Mouse (Mus musculus) lung, embryonic 16.5 days (tissue): Measurements from ENCODE around the gene Fam19a4. TPM values are rescaled to one million over a fixed set of nuclear protein-coding genes. Genes with fewer than 3 reads are reported as not detected.
A peak's percentile ranks its signal among the peaks of the same experiment; 100 is the strongest.
"Not testable (repeated sequence)": the region's sequence is repeated elsewhere in the genome, so short reads cannot be mapped to it uniquely, and the experiment has no call there.

Experiments
- ATAC-seq: fragments of 200-750 bp; cut with Nextera tagmentation; 2 replicates; pipeline ENCODE4 v1.8.0; 2017; ENCODE audit warnings: low read depth, mild to moderate bottlenecking, moderate library complexity
- H3K27ac ChIP-seq: fragments of 300-500 bp; sonication (generic); 2 replicates; pipeline ENCODE4 v1.5.1; 2014; ENCODE audit warnings: mild to moderate bottlenecking, control low read depth, low read length
- H3K27me3 ChIP-seq: fragments of 300-500 bp; sonication (generic); 2 replicates; pipeline ENCODE4 v1.6.1; 2014; ENCODE audit warnings: low read depth, low read length, mixed read lengths; ENCODE audit not compliant: control insufficient read depth, insufficient read depth
- H3K36me3 ChIP-seq: fragments of 300-500 bp; sonication (generic); 2 replicates; pipeline ENCODE4 v1.6.1; 2014; ENCODE audit warnings: low read length; ENCODE audit not compliant: control insufficient read depth, insufficient read depth
- H3K4me1 ChIP-seq: fragments of 300-500 bp; sonication (generic); replicated peaks from 2 replicates; pipeline ENCODE4 v1.6.1; 2014; ENCODE audit warnings: low read length, mixed read lengths; ENCODE audit not compliant: control insufficient read depth, insufficient read depth
- H3K4me2 ChIP-seq: fragments of 300-500 bp; sonication (generic); 2 replicates; pipeline ENCODE4 v1.6.1; 2014; ENCODE audit warnings: low read depth, low read length, control low read depth
- H3K4me3 ChIP-seq: fragments of 300-500 bp; sonication (generic); 2 replicates; pipeline ENCODE4 v1.5.1; 2014; ENCODE audit warnings: mild to moderate bottlenecking, low read length, control low read depth
- H3K9ac ChIP-seq: fragments of 300-500 bp; sonication (generic); 2 replicates; pipeline ENCODE4 v1.6.1; 2014; ENCODE audit warnings: low read length, control low read depth
- H3K9me3 ChIP-seq: fragments of 300-500 bp; sonication (generic); 2 replicates; pipeline ENCODE4 v1.6.1; 2016; ENCODE audit warnings: low read length; ENCODE audit not compliant: control insufficient read depth
- WGBS: fragments of 180-500 bp; shearing (Covaris S2); extraction: QIAGEN DNeasy Blood & Tissue Kit; methylation state at CpG from one replicate; pipeline ENCODE4 v1.1.7; 2014; 5-methylcytosine and 5-hydroxymethylcytosine counted together
- polyA plus RNA-seq: library from polyadenylated mRNA; unstranded; fragments of >200 nt; fragmentation: Nextera tagmentation; extraction: Ambion mirVana; gene quantifications from 2 replicates; pipeline ENCODE4 v1.2.1, GENCODE M21; 2015

Fam19a4 gene
- polyA plus RNA-seq, 1 experiment from 2014 or later = 0.64 TPM

GRCm38 (mm10) chr6:97005038-97005437 lies 55.2 kb downstream of the Fam19a4 start:
- Histone ChIP-seq H3K4me1 (no peaks in the 10 kb centered on the region), H3K4me2 (no peak overlapping the region), H3K27me3 (0 out of 2 replicates have a peak, but pooled peaks cover 3% of the 10 kb centered on the region), H3K36me3 (no peaks in the 10 kb centered on the region), H3K9ac (no peak overlapping the region), H3K9me3 (no peaks in the 10 kb centered on the region), H3K27ac (no peak overlapping the region), H3K4me3 (no peak overlapping the region)
- no peak for ATAC-seq
- 11% methylated on average over 11 of the region's 11 CpGs for WGBS

GRCm38 (mm10) chr6:96995556-96996159 lies 64.6 kb downstream of the Fam19a4 start:
- Histone ChIP-seq H3K4me2 (no peak overlapping the region), H3K27ac (no peak overlapping the region), H3K36me3 (no peaks in the 10 kb centered on the region), H3K4me3 (no peak overlapping the region), H3K27me3 (no peaks in the 10 kb centered on the region), H3K4me1 (no peaks in the 10 kb centered on the region), H3K9me3 (no peaks in the 10 kb centered on the region), H3K9ac (no peak overlapping the region)
- WGBS = 85% methylated on average over 7 of the region's 7 CpGs
- no peak for ATAC-seq

GRCm38 (mm10) chr6:96991741-96992140 lies 68.5 kb downstream of the Fam19a4 start:
- Histone ChIP-seq H3K9ac (no peak overlapping the region), H3K27ac (no peak overlapping the region), H3K4me3 (no peak overlapping the region), H3K36me3 (no peaks in the 10 kb centered on the region), H3K27me3 (no peaks in the 10 kb centered on the region), H3K4me2 (no peak overlapping the region), H3K9me3 (no peaks in the 10 kb centered on the region), H3K4me1 (no peaks in the 10 kb centered on the region)
- 84% methylated on average over 1 of the region's 1 CpGs for WGBS
- ATAC-seq = no peak

- ATAC-seq = no peak
- H3K9ac ChIP-seq = no peak overlapping the region
- H3K4me3 ChIP-seq = no peak overlapping the region
- no peaks in the 10 kb centered on the region for H3K36me3 ChIP-seq
- H3K4me1 ChIP-seq = no peaks in the 10 kb centered on the region
- 69% methylated on average over 1 of the region's 1 CpGs for WGBS
- H3K4me2 ChIP-seq = no peak overlapping the region
- no peak overlapping the region for H3K27ac ChIP-seq
- H3K9me3 ChIP-seq = no peaks in the 10 kb centered on the region
- no peaks in the 10 kb centered on the region for H3K27me3 ChIP-seq
These were observed 82.7 kb downstream of the Fam19a4 start for GRCm38 (mm10) chr6:96977537-96977936.

GRCm38 (mm10) chr6:96944796-96945195 lies 115.4 kb downstream of the Fam19a4 start:
- Histone ChIP-seq H3K4me2 (no peak overlapping the region), H3K27me3 (no peaks in the 10 kb centered on the region), H3K27ac (no peak overlapping the region), H3K4me3 (no peak overlapping the region), H3K4me1 (no peaks in the 10 kb centered on the region), H3K9ac (no peak overlapping the region), H3K36me3 (no peaks in the 10 kb centered on the region), H3K9me3 (no peaks in the 10 kb centered on the region)
- 20% methylated on average over 2 of the region's 2 CpGs for WGBS
- peak; percentile 78 for ATAC-seq

- H3K9ac ChIP-seq = no peak overlapping the region
- H3K27ac ChIP-seq = no peak overlapping the region
- H3K36me3 ChIP-seq = no peaks in the 10 kb centered on the region
- H3K4me1 ChIP-seq = no peaks in the 10 kb centered on the region
- no peaks in the 10 kb centered on the region for H3K27me3 ChIP-seq
- no peak overlapping the region for H3K4me2 ChIP-seq
- no peak overlapping the region for H3K4me3 ChIP-seq
- 67% methylated on average over 1 of the region's 1 CpGs for WGBS
- no peaks in the 10 kb centered on the region for H3K9me3 ChIP-seq
- ATAC-seq = no peak
These were observed 124.4 kb downstream of the Fam19a4 start for GRCm38 (mm10) chr6:96935776-96936175.

- H3K4me1 ChIP-seq = no peaks in the 10 kb centered on the region
- no peak for ATAC-seq
- H3K36me3 ChIP-seq = no peaks in the 10 kb centered on the region
- WGBS = 24% methylated on average over 8 of the region's 8 CpGs
- H3K27me3 ChIP-seq = no peaks in the 10 kb centered on the region
- H3K27ac ChIP-seq = no peak overlapping the region
- H3K9me3 ChIP-seq = no peaks in the 10 kb centered on the region
- H3K9ac ChIP-seq = no peak overlapping the region
- no peak overlapping the region for H3K4me2 ChIP-seq
- no peak overlapping the region for H3K4me3 ChIP-seq
These were observed 151.1 kb downstream of the Fam19a4 start for GRCm38 (mm10) chr6:96909061-96909480.

GRCm38 (mm10) chr6:96877105-96877504 lies 183.1 kb downstream of the Fam19a4 start:
- ATAC-seq, H3K36me3 ChIP-seq, H3K4me3 ChIP-seq, H3K27ac ChIP-seq, H3K9me3 ChIP-seq, H3K27me3 ChIP-seq, H3K9ac ChIP-seq, H3K4me2 ChIP-seq, H3K4me1 ChIP-seq: not testable (repeated sequence)
- WGBS = 90% methylated on average over 17 of the region's 18 CpGs

- H3K27me3 ChIP-seq, H3K4me2 ChIP-seq, H3K36me3 ChIP-seq, ATAC-seq, H3K9ac ChIP-seq, H3K27ac ChIP-seq, H3K9me3 ChIP-seq, H3K4me3 ChIP-seq, H3K4me1 ChIP-seq: not testable (repeated sequence)
- whole genome bisulfite sequencing = 87% methylated on average over 13 of the region's 13 CpGs
These were observed 183.6 kb downstream of the Fam19a4 start for GRCm38 (mm10) chr6:96876651-96877050.

GRCm38 (mm10) chr6:96853065-96853464 lies 207.1 kb downstream of the Fam19a4 start:
- H3K36me3 ChIP-seq = no peaks in the 10 kb centered on the region
- no peaks in the 10 kb centered on the region for H3K27me3 ChIP-seq
- H3K9ac ChIP-seq = peak overlapping the region; percentile 15; the same call in 1 of the 2 replicates
- no peaks in the 10 kb centered on the region for H3K9me3 ChIP-seq
- 59% methylated on average over 7 of the region's 7 CpGs for WGBS
- H3K27ac ChIP-seq = no peak overlapping the region
- no peaks in the 10 kb centered on the region for H3K4me1 ChIP-seq
- no peak overlapping the region for H3K4me3 ChIP-seq
- ATAC-seq = no peak
- H3K4me2 ChIP-seq = no peak overlapping the region
